Mouse (Mus musculus): ENCODE measurements around the gene Spsb1. TPM values are rescaled to one million over a fixed set of nuclear protein-coding genes. Genes with fewer than 3 reads are reported as not detected.
A peak's percentile ranks its signal among the peaks of the same experiment; 100 is the strongest.

Spsb1 gene
- polyA plus RNA-seq, 1 experiment from 2014 or later = 7.5 TPM

DNA sequence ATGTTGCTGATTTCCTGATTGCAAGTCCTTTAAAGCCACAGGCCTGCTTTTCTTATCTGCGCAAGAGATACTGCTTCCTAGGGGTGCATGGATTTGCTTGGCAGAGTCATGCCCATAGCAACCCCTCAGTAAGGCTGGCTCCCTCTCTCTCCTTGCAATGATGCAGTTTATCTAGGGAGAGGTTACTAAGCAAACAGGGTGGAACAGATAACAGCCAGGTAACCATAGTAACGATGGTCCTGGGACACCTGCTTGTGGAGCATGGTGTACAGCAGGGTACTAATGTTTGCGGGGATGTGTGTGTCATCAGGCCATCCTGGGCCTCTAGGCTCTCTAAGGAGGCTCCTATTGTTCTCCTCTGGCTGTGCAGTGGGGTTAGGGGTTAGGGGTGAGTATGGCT lies 97.2 kb downstream of the Spsb1 start:
- 57% methylated on average over 3 of the region's 3 CpGs for WGBS
- H3K4me2 ChIP-seq = no peak overlapping the region
- no peaks in the 10 kb centered on the region for H3K27me3 ChIP-seq (ENCODE audit: control insufficient read depth, insufficient read depth, low read length)

DNA sequence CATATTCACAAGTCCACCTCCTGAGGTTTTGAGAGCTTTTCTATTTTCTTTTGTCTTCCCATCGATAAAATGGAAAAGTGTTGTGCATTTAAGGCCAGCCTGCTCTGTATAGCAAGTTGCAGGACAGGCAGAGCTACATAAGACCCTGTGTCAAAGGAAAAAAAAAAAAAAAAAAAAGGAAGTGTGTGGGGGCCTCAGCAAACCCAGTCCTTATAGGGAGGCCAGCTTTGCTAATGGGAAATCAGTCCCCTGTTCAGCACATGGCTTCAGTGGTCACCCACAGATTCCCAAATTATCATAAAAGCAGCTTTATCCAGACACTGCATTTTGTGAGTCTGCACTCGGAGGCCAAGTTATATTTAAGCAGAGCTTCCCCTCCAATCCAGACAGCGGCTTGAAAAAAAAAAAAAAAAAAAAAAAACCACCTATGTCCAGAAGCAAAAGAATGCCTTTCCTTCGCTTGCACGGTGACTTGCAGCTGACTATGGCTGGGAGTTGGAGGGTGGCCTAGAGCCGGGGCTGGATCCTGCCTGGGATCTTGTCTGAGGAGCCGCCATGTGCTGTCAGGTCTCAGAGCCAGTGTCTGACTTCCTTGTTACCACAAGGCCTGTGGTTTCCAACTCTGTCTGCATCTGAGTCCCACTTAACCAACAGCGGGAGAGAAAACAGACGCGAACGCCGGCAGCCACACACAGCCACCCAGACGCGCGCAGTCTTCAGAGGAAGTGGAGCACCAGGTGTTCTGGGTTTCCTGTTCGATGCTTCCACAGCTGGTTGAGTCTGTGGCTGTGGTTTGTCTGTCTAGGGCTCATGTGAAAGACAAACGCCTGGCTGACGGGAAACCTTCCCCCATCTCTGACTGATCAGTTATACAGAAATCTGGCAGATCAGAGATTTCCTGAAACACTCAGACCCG lies 98.7 kb downstream of the Spsb1 start:
- Histone ChIP-seq H3K27ac (ENCODE audit: low read depth, low read length) (no peak overlapping the region), H3K4me2 (no peak overlapping the region), H3K4me3 (ENCODE audit: low read depth, low read length) (no peak overlapping the region), H3K27me3 (ENCODE audit: control insufficient read depth, insufficient read depth, low read length) (no peaks in the 10 kb centered on the region), H3K4me1 (ENCODE audit: control insufficient read depth, insufficient read depth, low read length) (peaks cover 7% of the 10 kb centered on the region), H3K36me3 (ENCODE audit: control insufficient read depth, insufficient read depth, low read length) (no peaks in the 10 kb centered on the region), H3K9me3 (ENCODE audit: control insufficient read depth, low read length) (no peaks in the 10 kb centered on the region), H3K9ac (ENCODE audit: low read length) (no peak overlapping the region)
- WGBS = 78% methylated on average over 19 of the region's 19 CpGs
- DNase-seq (ENCODE audit: low spot score, missing footprints) = peak; percentile 70
- ATAC-seq (ENCODE audit: low FRiP score) = no peak

More for the DNA sequence above, 97.2 kb downstream of the Spsb1 start:
- Histone ChIP-seq H3K4me3 (ENCODE audit: low read depth, low read length) (no peak overlapping the region), H3K27ac (ENCODE audit: low read depth, low read length) (no peak overlapping the region), H3K9ac (ENCODE audit: low read length) (no peak overlapping the region), H3K9me3 (ENCODE audit: control insufficient read depth, low read length) (no peaks in the 10 kb centered on the region), H3K4me1 (ENCODE audit: control insufficient read depth, insufficient read depth, low read length) (peaks cover 7% of the 10 kb centered on the region), H3K36me3 (ENCODE audit: control insufficient read depth, insufficient read depth, low read length) (no peaks in the 10 kb centered on the region)
- DNase-seq (ENCODE audit: low spot score, missing footprints) (peak; percentile 77), ATAC-seq (ENCODE audit: low FRiP score) (0 out of 2 replicates have a peak, but pooled peaks have one; percentile 19)

DNA sequence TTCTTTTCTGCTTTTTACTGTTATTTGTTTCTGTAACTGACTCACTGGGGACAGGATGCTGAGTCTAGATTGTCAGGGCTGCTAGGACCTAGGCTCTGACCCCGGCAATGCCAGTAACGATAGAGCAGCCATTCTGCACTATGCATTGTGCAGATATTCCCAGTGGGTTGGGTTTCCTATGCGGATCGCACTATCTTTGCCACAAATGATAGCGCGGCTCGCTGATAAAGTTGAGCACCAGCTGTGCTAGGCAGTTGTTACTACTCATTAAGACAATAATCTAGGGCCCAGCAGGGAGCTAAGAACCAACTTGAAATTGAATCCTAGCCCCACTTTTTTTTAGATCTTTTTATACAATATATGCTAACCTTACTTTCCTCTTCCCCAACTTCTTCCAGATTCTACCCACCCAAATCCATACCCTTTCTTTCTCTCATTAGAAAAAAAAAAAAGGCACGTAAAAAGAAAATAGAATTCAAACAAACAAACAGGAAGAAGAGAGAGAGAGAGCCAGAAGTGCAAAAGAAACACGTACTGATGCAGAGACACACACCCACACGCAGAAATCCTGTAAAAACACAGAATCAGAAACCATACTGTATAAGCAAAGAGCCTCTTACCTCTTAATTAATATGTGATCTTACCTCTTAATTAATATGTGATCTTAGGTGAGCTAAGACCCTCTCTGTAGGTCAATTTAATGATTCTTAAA lies 99.5 kb downstream of the Spsb1 start:
- Histone ChIP-seq H3K36me3 (ENCODE audit: control insufficient read depth, insufficient read depth, low read length) (no peaks in the 10 kb centered on the region), H3K27me3 (ENCODE audit: control insufficient read depth, insufficient read depth, low read length) (no peaks in the 10 kb centered on the region), H3K4me2 (no peak overlapping the region), H3K27ac (ENCODE audit: low read depth, low read length) (no peak overlapping the region), H3K9ac (ENCODE audit: low read length) (no peak overlapping the region), H3K9me3 (ENCODE audit: control insufficient read depth, low read length) (no peaks in the 10 kb centered on the region), H3K4me3 (ENCODE audit: low read depth, low read length) (no peak overlapping the region), H3K4me1 (ENCODE audit: control insufficient read depth, insufficient read depth, low read length) (peaks cover 7% of the 10 kb centered on the region)
- 77% methylated on average over 10 of the region's 10 CpGs for WGBS
- ATAC-seq (ENCODE audit: low FRiP score) (no peak), DNase-seq (ENCODE audit: low spot score, missing footprints) (no peak)

DNA sequence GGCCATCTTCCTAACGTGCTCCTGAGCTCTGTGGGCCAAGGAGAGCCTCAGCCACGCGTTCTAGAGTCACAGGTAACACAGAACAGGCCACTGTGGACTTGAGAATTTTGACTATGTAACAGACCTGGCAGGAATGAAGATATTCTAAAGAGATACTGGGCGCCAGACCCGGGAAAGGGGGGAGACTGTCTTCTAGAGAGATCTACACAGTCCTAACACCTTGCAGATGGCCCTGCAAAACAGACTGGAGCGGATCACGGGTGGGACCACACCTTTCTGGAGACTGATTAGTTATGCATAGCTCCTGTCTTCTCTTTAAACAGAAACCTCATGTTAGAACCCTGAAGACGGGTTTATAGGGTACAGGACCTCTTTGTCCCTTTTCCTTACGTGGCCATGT lies 100.1 kb downstream of the Spsb1 start:
- H3K9ac ChIP-seq (ENCODE audit: low read length) = peak overlapping the region; percentile 32; the same call in 1 of the 2 replicates
- peak overlapping the region; percentile 45 for H3K4me2 ChIP-seq
- no peaks in the 10 kb centered on the region for H3K27me3 ChIP-seq (ENCODE audit: control insufficient read depth, insufficient read depth, low read length)
- peak overlapping the region; percentile 20 for H3K4me3 ChIP-seq (ENCODE audit: low read depth, low read length)
- WGBS = 68% methylated on average over 9 of the region's 9 CpGs
- ATAC-seq (ENCODE audit: low FRiP score) = peak; percentile 22; the same call in 1 of the 2 replicates
- no peak overlapping the region for H3K27ac ChIP-seq (ENCODE audit: low read depth, low read length)
- peaks cover 7% of the 10 kb centered on the region for H3K4me1 ChIP-seq (ENCODE audit: control insufficient read depth, insufficient read depth, low read length)
- H3K9me3 ChIP-seq (ENCODE audit: control insufficient read depth, low read length) = no peaks in the 10 kb centered on the region
- H3K36me3 ChIP-seq (ENCODE audit: control insufficient read depth, insufficient read depth, low read length) = no peaks in the 10 kb centered on the region
- DNase-seq (ENCODE audit: low spot score, missing footprints) = peak; percentile 88

DNA sequence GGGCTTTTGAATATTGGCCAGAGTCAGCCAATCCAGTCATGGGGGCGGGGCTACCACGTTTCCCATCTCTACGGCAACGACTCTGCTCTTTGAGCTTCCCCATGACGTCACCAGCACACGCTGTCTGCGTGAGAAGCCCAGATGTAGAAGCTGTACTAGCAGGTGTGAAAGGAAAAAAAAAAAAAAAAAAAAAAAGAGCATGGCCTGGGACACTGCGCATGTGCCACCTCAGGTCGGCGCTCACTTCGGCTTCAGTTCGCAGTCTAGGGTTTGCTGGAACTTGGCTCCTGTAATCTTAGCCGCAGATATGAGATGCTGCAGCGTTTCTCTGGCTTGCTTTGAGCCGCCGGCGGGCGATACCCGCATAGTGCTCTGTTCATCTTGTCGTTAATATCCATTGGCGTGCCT lies 100.5 kb downstream of the Spsb1 start:
- H3K36me3 ChIP-seq (ENCODE audit: control insufficient read depth, insufficient read depth, low read length) = no peaks in the 10 kb centered on the region
- WGBS = under 1% methylated on average over 21 of the region's 21 CpGs
- peak; percentile 90 for ATAC-seq (ENCODE audit: low FRiP score)
- H3K9me3 ChIP-seq (ENCODE audit: control insufficient read depth, low read length) = no peaks in the 10 kb centered on the region
- peak overlapping the region; percentile 32; the same call in 1 of the 2 replicates for H3K9ac ChIP-seq (ENCODE audit: low read length)
- no peaks in the 10 kb centered on the region for H3K27me3 ChIP-seq (ENCODE audit: control insufficient read depth, insufficient read depth, low read length)
- peaks cover 7% of the 10 kb centered on the region for H3K4me1 ChIP-seq (ENCODE audit: control insufficient read depth, insufficient read depth, low read length)
- peak overlapping the region; percentile 45 for H3K4me2 ChIP-seq
- DNase-seq (ENCODE audit: low spot score, missing footprints) = peak; percentile 92
- peak overlapping the region; percentile 20 for H3K4me3 ChIP-seq (ENCODE audit: low read depth, low read length)
- no peak overlapping the region for H3K27ac ChIP-seq (ENCODE audit: low read depth, low read length)

DNA sequence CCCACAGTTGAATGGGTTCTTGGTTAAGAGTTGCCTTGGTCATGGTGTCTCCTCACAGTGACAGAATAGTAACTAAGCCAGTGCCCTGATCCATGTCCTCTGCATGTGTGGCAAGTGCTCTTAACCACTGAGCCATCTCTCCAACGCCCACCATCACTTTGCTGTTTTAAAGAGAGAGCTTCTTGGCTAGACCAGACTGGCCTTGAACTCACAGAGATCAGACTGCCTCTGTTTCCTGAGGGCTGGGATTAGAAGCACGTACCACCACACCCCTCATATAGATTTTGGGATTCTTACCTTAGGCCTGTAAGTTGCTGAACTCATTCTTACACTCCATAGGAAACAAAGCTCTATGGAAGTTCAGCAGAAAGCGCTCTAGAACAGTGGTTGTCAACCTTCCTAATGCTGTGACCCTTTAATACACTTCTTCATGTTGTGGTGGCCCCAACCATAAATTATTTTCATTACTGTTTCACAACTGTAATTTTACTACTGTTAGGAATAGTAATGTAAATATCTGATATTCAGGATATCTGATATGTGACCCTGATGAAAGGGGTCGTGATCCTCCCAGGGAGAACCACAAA lies 101.1 kb downstream of the Spsb1 start:
- ATAC-seq (ENCODE audit: low FRiP score) (no peak), DNase-seq (ENCODE audit: low spot score, missing footprints) (peak; percentile 85)
- Histone ChIP-seq H3K4me2 (peak overlapping the region; percentile 45), H3K36me3 (ENCODE audit: control insufficient read depth, insufficient read depth, low read length) (no peaks in the 10 kb centered on the region), H3K4me3 (ENCODE audit: low read depth, low read length) (peak overlapping the region; percentile 20), H3K9ac (ENCODE audit: low read length) (no peak overlapping the region), H3K4me1 (ENCODE audit: control insufficient read depth, insufficient read depth, low read length) (peaks cover 7% of the 10 kb centered on the region), H3K9me3 (ENCODE audit: control insufficient read depth, low read length) (no peaks in the 10 kb centered on the region), H3K27me3 (ENCODE audit: control insufficient read depth, insufficient read depth, low read length) (no peaks in the 10 kb centered on the region), H3K27ac (ENCODE audit: low read depth, low read length) (no peak overlapping the region)
- WGBS = 66% methylated on average over 4 of the region's 4 CpGs

DNA sequence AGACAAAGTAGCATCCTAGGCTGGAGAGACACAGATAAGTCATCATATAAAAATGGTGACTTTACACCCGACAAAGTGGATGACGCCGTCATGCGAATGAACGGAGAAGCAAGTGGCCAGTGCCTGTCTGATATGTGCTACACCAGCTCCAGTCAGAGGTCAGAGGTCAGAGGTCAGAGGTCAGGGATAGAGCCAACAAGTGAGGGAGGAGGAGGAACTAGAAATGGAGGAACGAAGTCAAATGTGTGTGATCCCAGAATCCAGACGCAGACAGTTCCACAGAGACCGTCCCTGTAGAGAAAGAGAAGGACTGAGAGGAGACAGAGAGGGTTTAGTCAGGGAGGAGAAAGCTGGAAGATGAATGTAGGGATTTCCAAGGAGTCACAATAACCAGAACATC lies 103.3 kb downstream of the Spsb1 start:
- H3K4me2 ChIP-seq = no peak overlapping the region
- ATAC-seq (ENCODE audit: low FRiP score) (no peak), DNase-seq (ENCODE audit: low spot score, missing footprints) (peak; percentile 79)
- no peak overlapping the region for H3K4me3 ChIP-seq (ENCODE audit: low read depth, low read length)
- no peaks in the 10 kb centered on the region for H3K9me3 ChIP-seq (ENCODE audit: control insufficient read depth, low read length)
- H3K9ac ChIP-seq (ENCODE audit: low read length) = no peak overlapping the region
- no peaks in the 10 kb centered on the region for H3K36me3 ChIP-seq (ENCODE audit: control insufficient read depth, insufficient read depth, low read length)
- no peak overlapping the region for H3K27ac ChIP-seq (ENCODE audit: low read depth, low read length)
- H3K27me3 ChIP-seq (ENCODE audit: control insufficient read depth, insufficient read depth, low read length) = no peaks in the 10 kb centered on the region
- peaks cover 3% of the 10 kb centered on the region; the same call in 1 of the 2 replicates for H3K4me1 ChIP-seq (ENCODE audit: control insufficient read depth, insufficient read depth, low read length)
- 77% methylated on average over 8 of the region's 8 CpGs for WGBS

DNA sequence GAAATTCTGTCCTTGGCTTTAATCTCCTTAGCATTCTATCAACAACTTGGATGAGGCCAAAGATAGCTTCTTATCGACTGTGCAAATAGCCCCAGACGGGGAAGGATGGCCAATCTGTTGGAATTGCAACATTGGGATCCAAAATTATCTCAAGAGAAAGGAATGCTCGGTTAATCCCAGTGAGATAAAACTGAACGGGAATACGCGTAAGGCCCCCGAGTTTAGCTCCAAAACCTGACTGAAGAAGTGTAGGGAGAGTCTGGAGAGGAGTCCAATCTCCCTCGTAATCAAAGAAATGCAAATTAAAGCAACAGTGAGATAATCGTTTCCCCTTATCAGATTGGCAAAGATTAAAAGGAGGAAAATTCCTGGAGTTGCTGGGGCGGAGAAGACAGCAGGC lies 104.2 kb downstream of the Spsb1 start:
- Histone ChIP-seq H3K4me2 (no peak overlapping the region), H3K36me3 (ENCODE audit: control insufficient read depth, insufficient read depth, low read length) (no peaks in the 10 kb centered on the region), H3K4me1 (ENCODE audit: control insufficient read depth, insufficient read depth, low read length) (peaks cover 3% of the 10 kb centered on the region; the same call in 1 of the 2 replicates), H3K27me3 (ENCODE audit: control insufficient read depth, insufficient read depth, low read length) (no peaks in the 10 kb centered on the region), H3K27ac (ENCODE audit: low read depth, low read length) (no peak overlapping the region), H3K9ac (ENCODE audit: low read length) (no peak overlapping the region), H3K4me3 (ENCODE audit: low read depth, low read length) (no peak overlapping the region), H3K9me3 (ENCODE audit: control insufficient read depth, low read length) (no peaks in the 10 kb centered on the region)
- ATAC-seq (ENCODE audit: low FRiP score) (no peak), DNase-seq (ENCODE audit: low spot score, missing footprints) (peak; percentile 12)
- WGBS = 76% methylated on average over 10 of the region's 10 CpGs
